Mouse (Mus musculus): ENCODE measurements at regions not wholly inside any gene's neighbourhood (a gene's known extent, or its start where the extent isn't known, plus 50 kb on each side); places are given as distances from the start of the nearest gene placed in this dataset.

DNA sequence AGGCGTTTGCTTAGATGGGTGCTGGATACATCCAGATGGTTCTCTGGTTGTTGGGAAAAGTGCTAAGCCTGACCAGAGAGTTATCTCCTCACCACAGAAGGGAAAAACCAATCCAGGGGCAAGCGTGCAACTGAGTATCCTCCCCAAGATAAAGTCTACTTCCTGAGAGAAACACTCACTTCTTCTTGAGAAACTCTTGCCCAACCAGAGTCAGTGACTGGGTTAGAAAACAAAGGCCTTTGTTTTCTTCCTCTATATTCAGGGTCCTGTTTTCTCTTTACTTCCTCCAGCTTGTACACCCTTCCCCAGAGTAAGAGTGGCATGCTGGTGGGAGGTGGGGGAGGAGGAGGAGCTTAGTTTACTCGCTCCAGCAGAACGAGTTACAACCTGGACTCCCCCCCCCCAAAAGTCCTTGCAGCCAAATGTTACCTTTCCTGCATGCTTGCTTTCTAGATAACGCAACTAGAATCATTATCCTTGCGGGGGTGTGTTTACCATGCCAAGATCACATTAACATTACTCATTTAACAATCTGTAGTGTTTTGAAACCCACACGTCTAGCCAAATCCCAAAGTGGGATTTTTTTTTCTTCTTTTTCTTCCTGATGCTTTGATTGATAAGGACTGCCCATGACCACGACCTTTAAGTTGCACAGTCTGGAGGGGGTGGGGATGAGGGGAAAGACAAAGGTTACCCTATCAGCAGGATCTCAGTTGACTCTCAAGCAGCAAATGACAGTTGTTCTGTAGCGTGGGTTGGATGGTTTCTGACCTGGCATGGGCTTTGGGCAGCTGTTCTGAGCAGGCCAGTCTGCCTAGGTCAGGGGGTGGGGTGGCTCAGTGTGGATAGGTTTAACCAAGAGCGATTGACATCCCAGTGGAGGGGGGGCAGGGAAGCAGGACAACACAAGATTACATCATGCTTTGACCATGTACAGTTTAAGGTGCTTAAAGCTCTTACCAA lies 147.4 kb upstream of the Ado start:
- TF ChIP-seq CTCF (IDR thresholded peaks at IDR 0.05; ENCODE audit: low read depth): no peak
- TF ChIP-seq EP300 (IDR thresholded peaks at IDR 0.05; ENCODE audit: low read depth): no peak

Data from liver, embryonic 14.5 days (tissue).